Mouse (Mus musculus): Measurements from ENCODE around the gene Gm5346. TPM values are rescaled to one million over a fixed set of nuclear protein-coding genes. Genes with fewer than 3 reads are reported as not detected.
"Not testable (repeated sequence)": the region's sequence is repeated elsewhere in the genome, so short reads cannot be mapped to it uniquely, and the experiment has no call there.

Gene Gm5346
- not detected in 2 replicates for polyA plus RNA-seq (2015; fragmentation: Nextera tagmentation; extraction: Ambion mirVana)

DNA sequence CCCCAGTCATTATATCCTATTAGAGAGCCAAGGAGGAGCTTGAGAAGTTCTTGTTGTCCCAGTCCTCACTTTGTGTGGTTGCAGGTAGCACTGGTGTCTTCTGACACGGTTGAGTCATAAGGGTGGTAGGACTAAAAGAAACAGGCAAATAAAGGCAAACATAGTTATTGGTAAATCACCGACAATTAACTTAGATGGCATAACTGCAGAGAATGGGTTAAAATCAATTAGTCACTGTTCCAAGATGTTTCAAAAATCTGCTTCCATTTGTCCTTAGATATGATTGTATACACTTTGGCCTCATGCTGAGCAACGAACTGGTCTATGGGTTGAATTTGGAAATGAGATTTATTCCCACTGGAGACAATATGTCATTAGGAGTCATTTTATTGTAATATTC is at the start of gene Gm5346:
Gene Gm5346, minus strand, starts transcription at position 101 of the 400 bp plus-strand sequence.
- H3K4me3 ChIP-seq: no peak within 1 kb of the TSS
- whole genome bisulfite sequencing: 72% methylated on average over 3 of the region's 3 CpGs
- H3K9me3 ChIP-seq: no peaks in the 10 kb centered on the region
- no peaks in the 10 kb centered on the region for H3K27me3 ChIP-seq
- ATAC-seq (ENCODE audit: borderline replicate concordance, extremely low read depth, low FRiP score, low TSS enrichment): no peak
- H3K4me2 ChIP-seq: no peak within 1 kb of the TSS
- H3K9ac ChIP-seq: no peak within 1 kb of the TSS
- H3K36me3 ChIP-seq: no peaks in the 10 kb centered on the region
- no peaks in the 10 kb centered on the region for H3K4me1 ChIP-seq
- no peak within 1 kb of the TSS for H3K27ac ChIP-seq

DNA sequence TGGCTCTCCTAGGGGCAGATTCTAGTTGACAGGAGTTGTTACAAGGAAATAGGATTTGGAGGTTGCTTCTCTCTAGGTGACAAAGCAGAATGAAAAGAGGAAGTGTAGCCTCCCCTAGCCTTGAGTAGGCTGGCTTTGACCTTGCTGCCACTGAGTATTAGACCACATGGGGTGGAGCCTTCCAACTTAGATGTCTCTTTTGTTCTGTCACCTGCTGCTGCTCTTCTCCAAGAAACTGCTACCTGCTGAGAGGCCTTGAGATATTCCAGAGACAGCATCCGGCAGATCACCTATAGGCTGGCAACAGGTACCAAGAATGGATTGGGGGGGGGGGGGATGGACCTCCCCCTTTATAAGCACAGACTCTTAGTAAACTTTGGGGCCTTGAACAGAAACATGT is 11.0 kb downstream of the Gm5346 start:
- ATAC-seq (ENCODE audit: borderline replicate concordance, extremely low read depth, low FRiP score, low TSS enrichment): no peak
- H3K9ac ChIP-seq: no peak overlapping the region
- no peaks in the 10 kb centered on the region for H3K9me3 ChIP-seq
- no peak overlapping the region for H3K4me3 ChIP-seq
- H3K27ac ChIP-seq: no peak overlapping the region
- H3K27me3 ChIP-seq: no peaks in the 10 kb centered on the region
- no peaks in the 10 kb centered on the region for H3K4me1 ChIP-seq
- H3K36me3 ChIP-seq: no peaks in the 10 kb centered on the region
- 95% methylated on average over 1 of the region's 1 CpGs for WGBS
- no peak overlapping the region for H3K4me2 ChIP-seq

DNA sequence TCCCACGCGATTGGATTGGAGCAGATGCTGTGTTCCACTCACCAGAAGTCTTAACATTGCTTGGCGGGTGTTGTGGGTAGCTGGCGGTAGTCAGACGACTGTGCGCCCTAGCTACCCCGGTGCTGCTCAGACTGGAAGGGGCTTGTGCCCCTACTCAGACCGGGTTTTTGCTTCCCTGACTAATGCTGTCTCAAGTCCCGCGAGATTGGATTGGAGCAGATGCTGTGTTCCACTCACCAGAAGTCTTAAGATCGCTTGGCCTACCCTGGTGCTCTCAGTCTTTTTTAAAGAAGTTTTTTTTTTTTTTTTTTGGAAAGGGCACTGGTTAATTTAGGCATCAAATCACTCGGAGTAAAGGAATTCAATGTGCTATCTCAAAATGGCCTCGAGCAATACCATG is 23.4 kb downstream of the Gm5346 start:
- not testable (repeated sequence) for H3K9ac ChIP-seq; H3K9me3 ChIP-seq; H3K4me2 ChIP-seq; H3K27ac ChIP-seq; H3K4me3 ChIP-seq; ATAC-seq (ENCODE audit: borderline replicate concordance, extremely low read depth, low FRiP score, low TSS enrichment); H3K4me1 ChIP-seq; H3K27me3 ChIP-seq; H3K36me3 ChIP-seq
- 83% methylated on average over 13 of the region's 13 CpGs for WGBS

DNA sequence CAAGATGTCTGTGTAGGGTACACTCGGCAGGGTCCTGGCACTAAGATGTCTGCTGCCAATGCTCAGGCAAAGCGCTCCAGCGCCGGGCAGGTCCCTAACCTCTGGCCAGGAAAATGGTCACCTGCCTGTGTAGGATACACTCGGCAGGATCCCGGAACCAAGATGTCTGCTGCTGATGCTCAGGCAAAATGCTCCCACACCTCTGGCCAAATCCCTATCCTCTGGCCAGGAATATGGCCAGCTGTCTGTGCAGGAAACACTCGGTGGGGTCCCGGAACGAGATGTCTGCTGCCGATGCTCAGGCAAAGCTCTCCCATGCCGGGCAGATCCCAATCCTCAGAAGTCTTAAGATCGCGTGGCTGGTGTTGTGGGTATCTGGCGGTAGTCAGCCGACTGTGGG is 23.9 kb downstream of the Gm5346 start:
- not testable (repeated sequence) for H3K4me2 ChIP-seq; H3K9me3 ChIP-seq; ATAC-seq (ENCODE audit: borderline replicate concordance, extremely low read depth, low FRiP score, low TSS enrichment)

DNA sequence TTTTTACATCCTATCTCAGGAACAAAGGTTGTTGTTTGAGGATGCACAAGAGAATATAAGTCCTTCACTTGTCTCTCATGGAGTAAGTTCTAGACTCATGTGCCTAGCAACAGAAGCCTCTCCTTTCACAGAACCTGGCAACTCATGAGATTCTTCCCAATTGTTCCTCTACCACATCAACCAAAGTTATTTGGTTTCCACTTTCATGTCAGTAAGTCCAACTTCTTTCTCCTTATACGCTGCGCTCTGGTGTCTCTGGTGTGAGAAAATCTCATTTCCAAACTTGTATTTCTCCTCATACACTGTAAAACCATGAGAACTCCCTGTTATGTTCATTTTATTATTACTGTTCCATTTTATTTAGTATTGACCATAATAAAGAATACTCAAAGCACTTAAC is 50.5 kb downstream of the Gm5346 start, which contains the start of gene Adam26a:
Gene Adam26a, minus strand, starts transcription at position 101 of the 400 bp plus-strand sequence.
- H3K4me3 ChIP-seq; H3K27ac ChIP-seq; H3K9me3 ChIP-seq; H3K27me3 ChIP-seq; ATAC-seq (ENCODE audit: borderline replicate concordance, extremely low read depth, low FRiP score, low TSS enrichment); H3K9ac ChIP-seq; H3K36me3 ChIP-seq; H3K4me2 ChIP-seq; H3K4me1 ChIP-seq: not testable (repeated sequence)
- 90% methylated on average over 2 of the region's 2 CpGs for WGBS

More for the DNA sequence above, 23.9 kb downstream of the Gm5346 start:
- not testable (repeated sequence) for H3K4me1 ChIP-seq, H3K9ac ChIP-seq, H3K36me3 ChIP-seq, H3K27me3 ChIP-seq, H3K27ac ChIP-seq, H3K4me3 ChIP-seq
- 89% methylated on average over 15 of the region's 15 CpGs for WGBS

Other genes starting within 250 kb of the Gm5346 start
- gene Adam26b, start 99.2 kb downstream of the Gm5346 start, polyA plus RNA-seq (2015; fragmentation: Nextera tagmentation; extraction: Ambion mirVana): not detected in 2 replicates
- not detected in 2 replicates for gene Adam26a, start 50.6 kb downstream of the Gm5346 start, polyA plus RNA-seq (2015; fragmentation: Nextera tagmentation; extraction: Ambion mirVana)
- not detected in 2 replicates for gene Adam34, start 82.8 kb upstream of the Gm5346 start, polyA plus RNA-seq (2015; fragmentation: Nextera tagmentation; extraction: Ambion mirVana)

All from lung, embryonic 15.5 days (tissue).